Mouse (Mus musculus) Muller cell, postnatal 12 days (primary cell): ENCODE data around the gene Ror1.

ENCODE experiments used
- DNase-seq: peaks from one replicate; pipeline ENCODE4 v3.0.0-alpha.2; 2015; ENCODE audit errors: inconsistent ontology term

The Ror1 gene

GRCm38 (mm10) chr4:100377996-100378395, 282.4 kb downstream of the Ror1 start:
- peak; percentile 47 for DNase-seq

GRCm38 (mm10) chr4:100381760-100382159, 286.2 kb downstream of the Ror1 start:
- DNase-seq, result no peak

- peak; percentile 90 for DNase-seq
Observed at GRCm38 (mm10) chr4:100386272-100386988, 290.8 kb downstream of the Ror1 start.

- DNase-seq, result no peak
Observed at GRCm38 (mm10) chr4:100390436-100390835, 294.8 kb downstream of the Ror1 start.

GRCm38 (mm10) chr4:100391021-100391420, 295.4 kb downstream of the Ror1 start:
- DNase-seq, result no peak

GRCm38 (mm10) chr4:100393374-100394061, 297.9 kb downstream of the Ror1 start:
- no peak for DNase-seq

GRCm38 (mm10) chr4:100395407-100395806, 299.8 kb downstream of the Ror1 start:
- no peak for DNase-seq

GRCm38 (mm10) chr4:100398079-100398478, 302.5 kb downstream of the Ror1 start:
- DNase-seq, result no peak

- no peak for DNase-seq
Observed at GRCm38 (mm10) chr4:100401078-100401477, 305.5 kb downstream of the Ror1 start.

- no peak for DNase-seq
Observed at GRCm38 (mm10) chr4:100401581-100402470, 306.2 kb downstream of the Ror1 start.

- peak; percentile 85 for DNase-seq
Observed at GRCm38 (mm10) chr4:100407261-100407874, 311.8 kb downstream of the Ror1 start.

GRCm38 (mm10) chr4:100409521-100409920, 313.9 kb downstream of the Ror1 start:
- no peak for DNase-seq

GRCm38 (mm10) chr4:100411841-100412539, 316.4 kb downstream of the Ror1 start:
- peak; percentile 40 for DNase-seq

GRCm38 (mm10) chr4:100422756-100423155, 327.2 kb downstream of the Ror1 start:
- DNase-seq, result peak; percentile 44

GRCm38 (mm10) chr4:100426101-100426500, 330.5 kb downstream of the Ror1 start:
- DNase-seq, result peak; percentile 82

- DNase-seq, result no peak
Observed at GRCm38 (mm10) chr4:100429371-100429900, 333.8 kb downstream of the Ror1 start.

- no peak for DNase-seq
Observed at GRCm38 (mm10) chr4:100435281-100436168, 339.9 kb downstream of the Ror1 start.

- DNase-seq, result no peak
Observed at GRCm38 (mm10) chr4:100436169-100436547, 340.6 kb downstream of the Ror1 start.

GRCm38 (mm10) chr4:100446897-100447296, 351.3 kb downstream of the Ror1 start:
- no peak for DNase-seq
